Mouse (Mus musculus): ENCODE results near the gene Hoxa2. TPM values are rescaled to one million over a fixed set of nuclear protein-coding genes. Genes with fewer than 3 reads are reported as not detected.

Hoxa2 gene
- total RNA-seq, 1 experiment, result 0.27 TPM

- in situ Hi-C loops (cut with MboI; ENCODE audit: low sequenced_read_pairs in 2 of 2, unreplicated experiment in 2 of 2), result no loop called here
- H3K4me3 ChIP-seq (ENCODE audit: insufficient read depth in 1 of 2, low read depth in 1 of 2, low read length in 2 of 2, poor library complexity in 1 of 2, severe bottlenecking in 1 of 2), result peak overlapping the region; percentile 78 to 90
- H3K4me1 ChIP-seq (ENCODE audit: control insufficient read depth in 2 of 2, insufficient read depth in 2 of 2, low read length in 2 of 2, poor library complexity in 1 of 2), result peaks cover 4 to 18% of the 10 kb centered on the region in 2 experiments; a peak in 1 of 4 replicates
- H3K9ac ChIP-seq (ENCODE audit: insufficient read depth, low read depth, low read length, poor library complexity, severe bottlenecking), result 0 out of 2 replicates have a peak overlapping the region, but pooled peaks have one; percentile 26
- no peaks in the 10 kb centered on the region for H3K36me3 ChIP-seq (ENCODE audit: control insufficient read depth, insufficient read depth, low read length, poor library complexity, severe bottlenecking)
- no peak overlapping the region for H3K27ac ChIP-seq (ENCODE audit: insufficient read depth, low read depth, low read length, poor library complexity, severe bottlenecking)
- DNase-seq (ENCODE audit: low read depth, low spot score), result no peak
- TF ChIP-seq MAFK (IDR thresholded peaks at IDR 0.05; ENCODE audit: insufficient read depth, low read depth, low read length) (no peak), HCFC1 (IDR thresholded peaks at IDR 0.05; ENCODE audit: borderline replicate concordance, insufficient read depth, low read length) (no peak), CHD2 (IDR thresholded peaks at IDR 0.05; ENCODE audit: low read depth, low read length) (no peak), ZNF384 (IDR thresholded peaks at IDR 0.05; ENCODE audit: low read depth, low read length) (no peak), ZC3H11A (IDR thresholded peaks at IDR 0.05; ENCODE audit: borderline replicate concordance, low read depth, low read length) (no peak)
- H3K9me3 ChIP-seq (ENCODE audit: control insufficient read depth, insufficient read depth, low read depth, low read length), result no peaks in the 10 kb centered on the region
These were observed 7.0 kb downstream of the Hoxa2 start for GRCm38 (mm10) chr6:52157466-52158275.

- H3K4me1 ChIP-seq (ENCODE audit: control insufficient read depth in 2 of 2, insufficient read depth in 2 of 2, low read length in 2 of 2, poor library complexity in 1 of 2), result peaks cover 4 to 18% of the 10 kb centered on the region in 2 experiments; a peak in 1 of 4 replicates
- no peaks in the 10 kb centered on the region for H3K9me3 ChIP-seq (ENCODE audit: control insufficient read depth, insufficient read depth, low read depth, low read length)
- TF ChIP-seq HCFC1 (IDR thresholded peaks at IDR 0.05; ENCODE audit: borderline replicate concordance, insufficient read depth, low read length) (no peak), MAFK (IDR thresholded peaks at IDR 0.05; ENCODE audit: insufficient read depth, low read depth, low read length) (no peak), ZNF384 (IDR thresholded peaks at IDR 0.05; ENCODE audit: low read depth, low read length) (no peak), ZC3H11A (IDR thresholded peaks at IDR 0.05; ENCODE audit: borderline replicate concordance, low read depth, low read length) (no peak), CHD2 (IDR thresholded peaks at IDR 0.05; ENCODE audit: low read depth, low read length) (no peak)
- H3K27ac ChIP-seq (ENCODE audit: insufficient read depth, low read depth, low read length, poor library complexity, severe bottlenecking), result no peak overlapping the region
- no peak overlapping the region; the same call in 1 of the 2 replicates for H3K9ac ChIP-seq (ENCODE audit: insufficient read depth, low read depth, low read length, poor library complexity, severe bottlenecking)
- in situ Hi-C loops (cut with MboI; ENCODE audit: low sequenced_read_pairs in 2 of 2, unreplicated experiment in 2 of 2), result no loop called here
- no peaks in the 10 kb centered on the region for H3K36me3 ChIP-seq (ENCODE audit: control insufficient read depth, insufficient read depth, low read length, poor library complexity, severe bottlenecking)
- no peak overlapping the region for H3K4me3 ChIP-seq (ENCODE audit: insufficient read depth in 1 of 2, low read depth in 1 of 2, low read length in 2 of 2, poor library complexity in 1 of 2, severe bottlenecking in 1 of 2)
- no peak for DNase-seq (ENCODE audit: low read depth, low spot score)
These were observed 8.0 kb downstream of the Hoxa2 start for GRCm38 (mm10) chr6:52156551-52157200.

- H3K9me3 ChIP-seq (ENCODE audit: control insufficient read depth, insufficient read depth, low read depth, low read length), result no peaks in the 10 kb centered on the region
- no peaks in the 10 kb centered on the region for H3K36me3 ChIP-seq (ENCODE audit: control insufficient read depth, insufficient read depth, low read length, poor library complexity, severe bottlenecking)
- H3K9ac ChIP-seq (ENCODE audit: insufficient read depth, low read depth, low read length, poor library complexity, severe bottlenecking), result no peak overlapping the region
- TF ChIP-seq ZC3H11A (IDR thresholded peaks at IDR 0.05; ENCODE audit: borderline replicate concordance, low read depth, low read length) (no peak), CHD2 (IDR thresholded peaks at IDR 0.05; ENCODE audit: low read depth, low read length) (no peak), MAFK (IDR thresholded peaks at IDR 0.05; ENCODE audit: insufficient read depth, low read depth, low read length) (no peak)
- in situ Hi-C loops (cut with MboI; ENCODE audit: low sequenced_read_pairs in 2 of 2, unreplicated experiment in 2 of 2), result no loop called here
- no peak overlapping the region for H3K27ac ChIP-seq (ENCODE audit: insufficient read depth, low read depth, low read length, poor library complexity, severe bottlenecking)
- no peak for DNase-seq (ENCODE audit: low read depth, low spot score)
- no peak overlapping the region for H3K4me3 ChIP-seq (ENCODE audit: insufficient read depth in 1 of 2, low read depth in 1 of 2, low read length in 2 of 2, poor library complexity in 1 of 2, severe bottlenecking in 1 of 2)
- peaks cover 4 to 17% of the 10 kb centered on the region in 2 experiments; a peak in 1 of 4 replicates for H3K4me1 ChIP-seq (ENCODE audit: control insufficient read depth in 2 of 2, insufficient read depth in 2 of 2, low read length in 2 of 2, poor library complexity in 1 of 2)
These were observed 9.2 kb downstream of the Hoxa2 start for GRCm38 (mm10) chr6:52155471-52155870.

GRCm38 (mm10) chr6:52154044-52154443 lies 10.6 kb downstream of the Hoxa2 start:
- in situ Hi-C loops (cut with MboI; ENCODE audit: low sequenced_read_pairs in 2 of 2, unreplicated experiment in 2 of 2), result no loop called here

More at GRCm38 (mm10) chr6:52154044-52154443, 10.6 kb downstream of the Hoxa2 start:
- H3K4me3 ChIP-seq (ENCODE audit: insufficient read depth in 1 of 2, low read depth in 1 of 2, low read length in 2 of 2, poor library complexity in 1 of 2, severe bottlenecking in 1 of 2), result no peak overlapping the region
- no peak for DNase-seq (ENCODE audit: low read depth, low spot score)
- H3K9me3 ChIP-seq (ENCODE audit: control insufficient read depth, insufficient read depth, low read depth, low read length), result no peaks in the 10 kb centered on the region
- TF ChIP-seq MAFK (IDR thresholded peaks at IDR 0.05; ENCODE audit: insufficient read depth, low read depth, low read length) (no peak), CHD2 (IDR thresholded peaks at IDR 0.05; ENCODE audit: low read depth, low read length) (no peak), ZNF384 (IDR thresholded peaks at IDR 0.05; ENCODE audit: low read depth, low read length) (no peak), ZC3H11A (IDR thresholded peaks at IDR 0.05; ENCODE audit: borderline replicate concordance, low read depth, low read length) (no peak), HCFC1 (IDR thresholded peaks at IDR 0.05; ENCODE audit: borderline replicate concordance, insufficient read depth, low read length) (no peak)
- H3K9ac ChIP-seq (ENCODE audit: insufficient read depth, low read depth, low read length, poor library complexity, severe bottlenecking), result no peak overlapping the region
- peaks cover 0 to 9% of the 10 kb centered on the region in 2 experiments; a peak in 1 of 4 replicates for H3K4me1 ChIP-seq (ENCODE audit: control insufficient read depth in 2 of 2, insufficient read depth in 2 of 2, low read length in 2 of 2, poor library complexity in 1 of 2)
- H3K36me3 ChIP-seq (ENCODE audit: control insufficient read depth, insufficient read depth, low read length, poor library complexity, severe bottlenecking), result no peaks in the 10 kb centered on the region
- H3K27ac ChIP-seq (ENCODE audit: insufficient read depth, low read depth, low read length, poor library complexity, severe bottlenecking), result no peak overlapping the region

Measured in ES-E14 (cell line).